Mouse (Mus musculus): ENCODE data around the gene Pde4c. TPM values are rescaled to one million over a fixed set of nuclear protein-coding genes. Genes with fewer than 3 reads are reported as not detected.
A peak's percentile ranks its signal among the peaks of the same experiment; 100 is the strongest.

Gene Pde4c
- polyA plus RNA-seq, 1 experiment from 2014 or later: 9.4 TPM

GRCm38 (mm10) chr8:70699116-70699833 is 24.2 kb upstream of the Pde4c start:
- Histone ChIP-seq H3K4me2 (peak overlapping the region; percentile 72), H3K27me3 (no peaks in the 10 kb centered on the region), H3K36me3 (peaks cover 20% of the 10 kb centered on the region), H3K9ac (peak overlapping the region; percentile 100), H3K9me3 (replicated peaks) (no peaks in the 10 kb centered on the region), H3K4me1 (peaks cover 61% of the 10 kb centered on the region), H3K27ac (peak overlapping the region; percentile 100), H3K4me3 (replicated peaks) (peak overlapping the region; percentile 97)
- WGBS: under 1% methylated on average over 86 of the region's 89 CpGs
- peak; percentile 0; the same call in 1 of the 2 replicates for ATAC-seq (replicated peaks; ENCODE audit: low FRiP score)

GRCm38 (mm10) chr8:70699834-70700554 is 23.5 kb upstream of the Pde4c start:
- H3K4me1 ChIP-seq: peaks cover 55% of the 10 kb centered on the region
- H3K9me3 ChIP-seq (replicated peaks): no peaks in the 10 kb centered on the region
- H3K9ac ChIP-seq: peak overlapping the region; percentile 100
- peak overlapping the region; percentile 72 for H3K4me2 ChIP-seq
- peak overlapping the region; percentile 100 for H3K27ac ChIP-seq
- no peaks in the 10 kb centered on the region for H3K27me3 ChIP-seq
- no peak for ATAC-seq (replicated peaks; ENCODE audit: low FRiP score)
- peaks cover 24% of the 10 kb centered on the region for H3K36me3 ChIP-seq
- H3K4me3 ChIP-seq (replicated peaks): peak overlapping the region; percentile 97
- WGBS: under 1% methylated on average over 59 of the region's 59 CpGs

- Histone ChIP-seq H3K27ac (peak overlapping the region; percentile 100), H3K4me2 (peak overlapping the region; percentile 72), H3K9me3 (replicated peaks) (no peaks in the 10 kb centered on the region), H3K4me1 (peaks cover 50% of the 10 kb centered on the region), H3K36me3 (peaks cover 24% of the 10 kb centered on the region), H3K9ac (peak overlapping the region; percentile 100), H3K4me3 (replicated peaks) (peak overlapping the region; percentile 97), H3K27me3 (no peaks in the 10 kb centered on the region)
- 1% methylated on average over 19 of the region's 20 CpGs for WGBS
- ATAC-seq (replicated peaks; ENCODE audit: low FRiP score): 0 out of 2 replicates have a peak, but pooled peaks have one; percentile 3
Measured at GRCm38 (mm10) chr8:70700555-70700922, 23.0 kb upstream of the Pde4c start.

GRCm38 (mm10) chr8:70701048-70701981 is 22.2 kb upstream of the Pde4c start:
- Histone ChIP-seq H3K36me3 (peaks cover 24% of the 10 kb centered on the region), H3K4me1 (peaks cover 42% of the 10 kb centered on the region), H3K4me2 (peak overlapping the region; percentile 72), H3K9me3 (replicated peaks) (no peaks in the 10 kb centered on the region), H3K9ac (peak overlapping the region; percentile 100), H3K4me3 (replicated peaks) (peak overlapping the region; percentile 97), H3K27me3 (no peaks in the 10 kb centered on the region), H3K27ac (peak overlapping the region; percentile 100)
- WGBS: 48% methylated on average over 10 of the region's 10 CpGs
- no peak for ATAC-seq (replicated peaks; ENCODE audit: low FRiP score)

- WGBS: 76% methylated on average over 2 of the region's 2 CpGs
- Histone ChIP-seq H3K9me3 (replicated peaks) (no peaks in the 10 kb centered on the region), H3K36me3 (peaks cover 24% of the 10 kb centered on the region), H3K4me3 (replicated peaks) (0 out of 2 replicates have a peak overlapping the region, but pooled peaks have one; percentile 97), H3K27ac (no peak overlapping the region), H3K27me3 (no peaks in the 10 kb centered on the region), H3K4me2 (peak overlapping the region; percentile 72), H3K9ac (no peak overlapping the region), H3K4me1 (peaks cover 33% of the 10 kb centered on the region)
- ATAC-seq (replicated peaks; ENCODE audit: low FRiP score): no peak
Measured at GRCm38 (mm10) chr8:70701982-70702841, 21.3 kb upstream of the Pde4c start.

GRCm38 (mm10) chr8:70702842-70703182 is 20.7 kb upstream of the Pde4c start:
- Histone ChIP-seq H3K27me3 (no peaks in the 10 kb centered on the region), H3K4me2 (no peak overlapping the region), H3K9ac (no peak overlapping the region), H3K4me3 (replicated peaks) (no peak overlapping the region), H3K4me1 (peaks cover 27% of the 10 kb centered on the region), H3K27ac (no peak overlapping the region), H3K36me3 (peaks cover 24% of the 10 kb centered on the region), H3K9me3 (replicated peaks) (no peaks in the 10 kb centered on the region)
- WGBS: 81% methylated on average over 3 of the region's 3 CpGs
- no peak for ATAC-seq (replicated peaks; ENCODE audit: low FRiP score)

DNA sequence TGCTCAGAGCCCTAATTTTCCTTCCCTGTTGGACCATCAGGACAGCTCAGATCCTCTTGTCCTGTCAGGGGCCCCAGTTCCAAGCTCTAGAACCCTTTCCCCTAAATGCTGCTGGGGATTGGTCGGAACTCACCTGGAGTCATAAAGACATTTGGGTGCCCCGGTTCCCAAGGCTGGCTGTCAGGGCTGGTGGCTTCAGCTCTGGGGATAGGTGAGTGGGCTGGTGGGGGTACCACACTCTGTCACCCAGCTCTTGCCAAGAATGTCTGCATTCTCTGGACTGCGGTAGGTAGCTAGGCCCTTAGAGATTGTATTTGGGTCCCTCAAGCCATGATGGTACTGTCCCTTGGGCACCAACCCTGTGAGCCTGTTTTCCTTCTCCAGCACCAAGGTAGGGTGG is 20.2 kb upstream of the Pde4c start, which contains the start of gene Iqcn:
Gene Iqcn, plus strand, starts transcription at position 171 of the 400 bp plus-strand sequence.
- peaks cover 24% of the 10 kb centered on the region for H3K36me3 ChIP-seq
- no peaks in the 10 kb centered on the region for H3K27me3 ChIP-seq
- peak within 1 kb of the TSS; percentile 72; the same call in 1 of the 2 replicates for H3K4me2 ChIP-seq
- H3K9ac ChIP-seq: no peak within 1 kb of the TSS
- H3K9me3 ChIP-seq (replicated peaks): no peaks in the 10 kb centered on the region
- no peak within 1 kb of the TSS for H3K27ac ChIP-seq
- peaks cover 22% of the 10 kb centered on the region for H3K4me1 ChIP-seq
- WGBS: 78% methylated on average over 3 of the region's 3 CpGs
- no peak within 1 kb of the TSS for H3K4me3 ChIP-seq (replicated peaks)
- ATAC-seq (replicated peaks; ENCODE audit: low FRiP score): no peak

GRCm38 (mm10) chr8:70708281-70708680 is 15.2 kb upstream of the Pde4c start:
- no peak overlapping the region for H3K9ac ChIP-seq
- no peak overlapping the region for H3K27ac ChIP-seq
- 91% methylated on average over 14 of the region's 14 CpGs for WGBS
- no peak for ATAC-seq (replicated peaks; ENCODE audit: low FRiP score)
- peaks cover 5% of the 10 kb centered on the region; the same call in 1 of the 2 replicates for H3K4me1 ChIP-seq
- H3K27me3 ChIP-seq: no peaks in the 10 kb centered on the region
- peaks cover 7% of the 10 kb centered on the region for H3K36me3 ChIP-seq
- no peaks in the 10 kb centered on the region for H3K9me3 ChIP-seq (replicated peaks)
- H3K4me2 ChIP-seq: no peak overlapping the region
- H3K4me3 ChIP-seq (replicated peaks): no peak overlapping the region

- H3K4me3 ChIP-seq (replicated peaks): no peak overlapping the region
- no peak overlapping the region for H3K9ac ChIP-seq
- H3K27me3 ChIP-seq: no peaks in the 10 kb centered on the region
- ATAC-seq (replicated peaks; ENCODE audit: low FRiP score): no peak
- H3K27ac ChIP-seq: no peak overlapping the region
- H3K4me2 ChIP-seq: no peak overlapping the region
- no peaks in the 10 kb centered on the region for H3K9me3 ChIP-seq (replicated peaks)
- H3K4me1 ChIP-seq: peaks cover 14% of the 10 kb centered on the region; the same call in 1 of the 2 replicates
- 82% methylated on average over 9 of the region's 9 CpGs for WGBS
- no peaks in the 10 kb centered on the region for H3K36me3 ChIP-seq
Measured at GRCm38 (mm10) chr8:70709794-70710193, 13.7 kb upstream of the Pde4c start.

- no peak overlapping the region for H3K9ac ChIP-seq
- H3K4me3 ChIP-seq (replicated peaks): no peak overlapping the region
- no peaks in the 10 kb centered on the region for H3K27me3 ChIP-seq
- no peak overlapping the region for H3K4me2 ChIP-seq
- no peaks in the 10 kb centered on the region for H3K9me3 ChIP-seq (replicated peaks)
- WGBS: 95% methylated on average over 1 of the region's 1 CpGs
- peaks cover 14% of the 10 kb centered on the region; the same call in 1 of the 2 replicates for H3K4me1 ChIP-seq
- no peaks in the 10 kb centered on the region for H3K36me3 ChIP-seq
- H3K27ac ChIP-seq: no peak overlapping the region
- ATAC-seq (replicated peaks; ENCODE audit: low FRiP score): no peak
Measured at GRCm38 (mm10) chr8:70710296-70710695, 13.2 kb upstream of the Pde4c start.

GRCm38 (mm10) chr8:70711041-70711440 is 12.5 kb upstream of the Pde4c start:
- no peak overlapping the region for H3K27ac ChIP-seq
- H3K36me3 ChIP-seq: no peaks in the 10 kb centered on the region
- ATAC-seq (replicated peaks; ENCODE audit: low FRiP score): no peak
- no peak overlapping the region for H3K4me2 ChIP-seq
- no peaks in the 10 kb centered on the region for H3K27me3 ChIP-seq
- WGBS: 84% methylated on average over 11 of the region's 11 CpGs
- H3K4me1 ChIP-seq: peaks cover 14% of the 10 kb centered on the region; the same call in 1 of the 2 replicates
- H3K9me3 ChIP-seq (replicated peaks): no peaks in the 10 kb centered on the region
- H3K4me3 ChIP-seq (replicated peaks): no peak overlapping the region
- H3K9ac ChIP-seq: no peak overlapping the region

All from kidney, embryonic 15.5 days (tissue).